ENCODE assay signal across 10 mouse cellular contexts in the genomic region with DNA sequence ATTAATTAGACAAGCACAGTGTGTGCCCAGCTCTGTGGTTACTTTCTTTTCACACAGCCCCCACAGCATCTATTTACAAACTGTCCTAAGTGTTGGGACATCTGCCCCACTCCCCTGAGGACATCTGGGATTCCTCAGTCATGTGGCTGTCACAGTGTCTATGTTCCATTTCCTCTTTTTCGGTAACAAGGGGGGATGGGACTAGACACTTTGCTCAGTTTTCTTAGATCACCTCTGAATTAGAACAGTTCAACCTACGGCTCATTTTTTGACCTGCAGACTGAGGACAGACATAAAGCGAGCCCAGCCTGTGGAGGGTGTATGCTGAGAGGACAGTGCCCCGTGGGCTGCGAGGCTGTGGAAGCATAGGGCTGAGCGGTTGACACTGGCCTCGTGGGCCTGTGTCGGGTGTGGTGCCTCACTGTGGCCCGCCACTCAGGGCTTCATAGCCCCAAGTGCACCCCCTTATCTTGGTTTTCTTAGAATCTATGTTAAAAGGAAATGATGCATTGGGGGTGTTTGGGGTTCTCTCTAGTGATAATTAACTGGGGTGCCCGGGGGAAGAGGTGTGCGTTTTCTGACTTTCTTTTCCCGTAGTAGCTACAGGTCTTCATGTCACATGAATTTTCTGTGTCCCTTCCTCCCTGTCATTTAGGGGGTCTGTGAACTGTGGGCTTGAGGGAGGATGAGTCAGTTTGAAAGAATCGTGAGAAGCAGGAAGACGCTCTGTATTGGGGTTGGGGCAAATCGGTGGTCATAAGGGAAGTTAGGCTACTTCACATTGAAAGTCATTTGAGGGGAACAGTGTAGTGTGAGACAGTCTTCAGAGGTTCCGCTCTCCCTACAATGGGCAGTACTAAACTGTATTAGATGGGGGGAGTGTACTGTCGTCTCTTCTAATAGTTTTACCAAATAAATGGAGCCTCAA. TPM values are rescaled to one million over a fixed set of nuclear protein-coding genes. Genes with fewer than 3 reads are reported as not detected.
DNase-seq lines count a peak whose midpoint lies in the region; ATAC-seq and TF ChIP-seq lines count a peak whose summit lies in the region.
"Had no signal": no experiment of that assay in that cellular context is flagged by ENCODE, and none has a peak within 500 bp of the region (broad histone marks: within the 10 kb centered on the region; RNA-seq: fewer than 3 reads in every experiment).

No protein-coding gene starts in this region.

- peaks cover 90% of the 10 kb centered on the region for H3K36me3 ChIP-seq in G1E (replicated peaks)
- H3K36me3 ChIP-seq in macrophage (ENCODE audit: inconsistent target) = peaks cover 60% of the 10 kb centered on the region

- TF ChIP-seq CTCF in G1E (IDR thresholded peaks at IDR 0.05; ENCODE audit: low read depth, low read length) = no peak

- no peaks in the 10 kb centered on the region for H3K27me3 ChIP-seq in G1E (ENCODE audit: insufficient read depth, low read length)

- 58% methylated on average over 16 of the region's 17 CpGs for WGBS in macrophage (ENCODE audit: missing documents)

- H3K4me3 ChIP-seq in G1E (ENCODE audit: low read depth, low read length) = peak overlapping the region; percentile 68; the same call in 1 of the 2 replicates
- H3K4me3 ChIP-seq in macrophage (ENCODE audit: inconsistent target) = no peak overlapping the region
- H3K4me3 ChIP-seq: midbrain, embryonic 10.5 days had no signal

- H3K9me3 ChIP-seq in G1E (replicated peaks) = no peaks in the 10 kb centered on the region
- H3K9me3 ChIP-seq: midbrain, embryonic 10.5 days had no signal

- peaks cover 96% of the 10 kb centered on the region for H3K79me2 ChIP-seq in macrophage (ENCODE audit: inconsistent target)

- H3K4me1 ChIP-seq in G1E (ENCODE audit: insufficient read depth, low read depth, low read length) = peaks cover 53% of the 10 kb centered on the region

- peak; percentile 78 for ATAC-seq in G1E (ENCODE audit: extremely low read depth, insufficient number of reproducible peaks, low FRiP score, poor library complexity, severe bottlenecking)

- peak; percentile 64 for DNase-seq in layer of hippocampus, adult 11-12 months (ENCODE audit: low spot score)
- no peak for DNase-seq in layer of hippocampus, postnatal 10 days (ENCODE audit: low spot score in 2 of 2)
- DNase-seq in G1E (ENCODE audit: low spot score) = peak; percentile 83
- peak; percentile 60 for DNase-seq in c-Kit-positive CD71-negative TER-119-negative erythroid progenitor cells, embryonic 14.5 days (ENCODE audit: low read depth)
- no peak for DNase-seq in thymus, postnatal 36 days
- DNase-seq in cerebellum, adult 8-10 months = no peak
- no peak for DNase-seq in urinary bladder, postnatal 10 days (ENCODE audit: low spot score)
- DNase-seq: cerebellum, adult 11 months had no signal

- peak overlapping the region; percentile 72 for H3K27ac ChIP-seq in macrophage
- H3K27ac ChIP-seq: midbrain, embryonic 10.5 days had no signal

RNA-seq across cellular contexts. Expression of gene Gns, which starts 10.1 kb away (rescaled TPM):
- 10 to 100 TPM; 75.8 to 79.0 TPM for total RNA-seq in layer of hippocampus, postnatal 10 days (2021)
- total RNA-seq in G1E (2014; fragmentation: Nextera tagmentation) (134 and 161 TPM in 2 replicates), G1E (2017) (133 and 138 TPM in 2 replicates)
- polyA plus RNA-seq in G1E (2012) (33.4 and 52.8 TPM in 2 replicates), macrophage (2018) (466 to 731 TPM (median 611 TPM) in 3 replicates)
- total RNA-seq in macrophage (2018; cell fraction: chromatin; rRNA removed) = 1,000 to 10,000 TPM in 5 of 26 experiments, 100 to 1,000 TPM in 21; 576 to 1,220 (median 873) TPM
- 1,000 to 10,000 TPM in 6 of 26 experiments, 100 to 1,000 TPM in 20; 646 to 1,155 (median 841) TPM for total RNA-seq in macrophage (2018; cell fraction: cytosol; rRNA removed)
- 1,000 to 10,000 TPM in 23 of 26 experiments, 100 to 1,000 TPM in 3; 800 to 1,797 (median 1,214) TPM for total RNA-seq in macrophage (2018; cell fraction: nucleus; rRNA removed)

RNA-seq across cellular contexts. Expression of gene Tbc1d30, which starts 23.9 kb away (rescaled TPM):
- total RNA-seq in layer of hippocampus, postnatal 10 days (2021) = 10 to 100 TPM; 42.0 to 44.1 TPM
- total RNA-seq in G1E (2014; fragmentation: Nextera tagmentation) = not detected in 2 replicates
- under 0.01 and 0.06 TPM in 2 replicates for total RNA-seq in G1E (2017)
- not detected in 2 replicates for polyA plus RNA-seq in G1E (2012)
- total RNA-seq in macrophage (2018; cell fraction: chromatin; rRNA removed) = 10 to 100 TPM in 1 of 26 experiments, 1 to 10 TPM in 13, under 1 TPM in 8, not detected in 4; 0.10 to 14.4 (median 2.3) TPM
- total RNA-seq in macrophage (2018; cell fraction: cytosol; rRNA removed) = 1 to 10 TPM in 4 of 26 experiments, under 1 TPM in 22; 0.03 to 1.5 (median 0.46) TPM
- total RNA-seq in macrophage (2018; cell fraction: nucleus; rRNA removed) = 1 to 10 TPM in 12 of 26 experiments, under 1 TPM in 8, not detected in 6; 0.06 to 3.9 (median 1.7) TPM
- 0.36 to 1.3 TPM (median 0.59 TPM) in 3 replicates for polyA plus RNA-seq in macrophage (2018)

Comparison
In these comparisons a context has a peak if more than half of its experiments do, and no peak if none do; other contexts are left out.
1. DNase-seq: peak in layer of hippocampus, adult 11-12 months (single experiment), G1E (single experiment) and c-Kit-positive CD71-negative TER-119-negative erythroid progenitor cells, embryonic 14.5 days (single experiment); none in layer of hippocampus, postnatal 10 days (0 of 2), thymus, postnatal 36 days (0 of 2), cerebellum, adult 8-10 months (single experiment) and urinary bladder, postnatal 10 days (single experiment).
2. RNA of gene Tbc1d30, which starts 23.9 kb away (total RNA-seq): 42.0 to 44.1 TPM in layer of hippocampus, postnatal 10 days; under 0.01 to 0.06 TPM in G1E; every median in the first group is over 10 times any median in the second.